Mouse (Mus musculus) cortical plate, adult 2 months (tissue): ENCODE measurements around the gene Natd1. TPM values are rescaled to one million over a fixed set of nuclear protein-coding genes. Genes with fewer than 3 reads are reported as not detected.

Experiments
- H3K27ac ChIP-seq: fragments of 200-500 bp; 2 replicates; pipeline ENCODE4 v1.5.1; 2012; ENCODE audit warnings: low read length, control low read depth, inconsistent platforms; ENCODE audit not compliant: insufficient read depth
- H3K4me1 ChIP-seq: fragments of 200-500 bp; 2 replicates; pipeline ENCODE4 v1.6.1; 2011; ENCODE audit warnings: low read length; ENCODE audit not compliant: control insufficient read depth, insufficient read depth
- H3K4me3 ChIP-seq: fragments of 200-500 bp; 2 replicates; pipeline ENCODE4 v1.5.1; 2011; ENCODE audit warnings: mild to moderate bottlenecking, low read length, control low read depth; ENCODE audit not compliant: insufficient read depth
- CTCF ChIP-seq: fragments of 200-500 bp; IDR thresholded peaks from 2 replicates; pipeline ENCODE4 v1.5.1; 2011; ENCODE audit warnings: mild to moderate bottlenecking, control low read depth, low read length; ENCODE audit not compliant: insufficient read depth; ENCODE audit errors: extremely low read depth
- POLR2A ChIP-seq: fragments of 200-500 bp; IDR thresholded peaks from 2 replicates; pipeline ENCODE4 v1.6.1; 2011; ENCODE audit warnings: mild to moderate bottlenecking, low read length, control low read depth; ENCODE audit not compliant: insufficient read depth; ENCODE audit errors: extremely low read depth
- polyA plus RNA-seq: library from polyadenylated mRNA; depleted of rRNA; stranded (reverse); fragments of >200 nt; gene quantifications from 2 replicates; pipeline ENCODE4 v1.2.3, GENCODE M21; 2012

Gene Natd1
- polyA plus RNA-seq, 1 experiment, result 12.4 TPM

DNA sequence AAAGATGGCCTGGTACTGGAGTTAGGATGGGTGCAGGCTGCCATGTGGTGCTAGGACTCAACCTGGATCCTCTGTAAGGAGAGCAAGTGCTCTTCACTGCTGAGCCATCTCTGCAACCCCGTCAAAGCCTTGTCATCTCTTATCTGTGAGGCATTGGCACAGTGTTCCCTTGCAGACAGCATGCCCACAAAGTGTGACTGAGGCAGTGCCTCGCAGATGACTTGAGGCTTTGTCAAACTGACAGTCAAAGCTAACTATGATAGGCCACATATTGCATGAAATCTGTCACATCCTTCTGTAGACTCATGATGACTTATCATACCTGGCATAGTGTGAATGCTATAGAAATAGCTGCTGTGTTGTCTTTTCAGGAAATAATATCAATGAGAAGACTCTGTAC lies 5.5 kb upstream of the Natd1 start:
- no peak for TF ChIP-seq POLR2A
- no peak for TF ChIP-seq CTCF
- Histone ChIP-seq H3K4me1 (no peaks in the 10 kb centered on the region), H3K27ac (no peak overlapping the region), H3K4me3 (no peak overlapping the region)

DNA sequence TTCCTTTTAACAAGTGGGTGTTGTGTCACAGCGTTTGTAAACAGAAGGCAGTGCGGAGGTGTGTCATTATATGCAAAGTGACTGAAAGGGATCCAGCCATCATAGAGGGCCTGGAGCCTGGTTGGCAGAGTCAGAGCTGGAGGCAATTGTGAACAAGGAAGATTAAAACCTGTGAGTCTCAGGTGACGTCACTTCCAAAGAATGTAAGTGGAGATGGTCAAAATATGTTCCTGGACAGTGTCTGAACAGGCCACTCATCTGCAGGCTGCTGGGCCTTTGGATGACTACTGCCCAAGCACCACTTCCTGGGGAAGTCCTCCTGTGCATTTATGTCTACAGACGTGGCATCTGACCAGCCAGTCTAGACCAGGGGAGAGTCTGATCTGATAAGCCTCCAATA lies 651 bp upstream of the Natd1 start:
- TF ChIP-seq POLR2A (no peak), CTCF (no peak)
- Histone ChIP-seq H3K4me1 (peaks cover 5% of the 10 kb centered on the region), H3K4me3 (no peak overlapping the region), H3K27ac (no peak overlapping the region)

DNA sequence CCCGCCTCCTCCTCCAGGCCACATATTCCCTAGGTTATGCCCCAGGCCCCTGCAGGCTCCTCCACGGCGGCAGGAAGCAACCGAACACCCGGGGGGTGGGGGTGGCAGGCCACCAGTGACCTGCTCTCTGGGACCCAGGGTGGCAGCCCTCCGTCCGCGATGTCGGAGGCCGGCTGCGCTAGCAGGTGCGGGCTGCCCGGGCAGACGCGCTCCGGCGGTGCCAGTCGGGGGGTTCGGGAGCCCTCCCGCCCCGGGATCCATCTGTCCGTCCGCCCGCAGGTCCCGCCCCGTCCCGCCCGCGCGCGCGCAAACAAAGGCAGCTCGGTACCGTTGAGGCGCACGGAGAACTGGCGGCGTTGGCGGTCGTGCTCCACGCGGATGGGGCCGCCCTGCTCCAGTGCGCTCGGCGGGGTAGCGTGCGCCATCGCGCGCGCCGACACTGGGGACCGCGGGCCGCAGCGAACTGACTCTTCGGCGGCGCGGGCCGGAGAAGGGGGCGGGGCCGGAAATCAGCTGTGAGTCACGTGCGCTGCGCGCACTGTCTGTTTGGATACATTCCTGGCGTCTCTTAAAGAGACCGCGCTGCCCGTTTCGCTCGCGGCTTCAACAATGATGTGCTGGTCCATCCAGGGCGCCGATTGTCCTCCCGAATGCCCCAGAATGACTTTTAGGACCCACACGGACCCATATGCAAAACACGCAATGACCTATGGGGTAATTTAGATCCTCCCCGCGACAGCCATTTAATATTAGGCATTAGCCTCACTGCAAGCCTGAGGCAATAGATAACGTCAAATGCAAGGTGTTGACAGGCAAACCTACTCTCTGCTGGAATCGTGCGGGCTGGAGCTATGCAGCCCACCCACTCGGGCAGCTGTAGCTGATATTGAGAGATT lies 1.0 kb downstream of the Natd1 start:
- peak overlapping the region; percentile 63 for H3K4me3 ChIP-seq
- H3K4me1 ChIP-seq, result peaks cover 5% of the 10 kb centered on the region
- TF ChIP-seq POLR2A (peak; percentile 82), CTCF (no peak)
- H3K27ac ChIP-seq, result peak overlapping the region; percentile 75

DNA sequence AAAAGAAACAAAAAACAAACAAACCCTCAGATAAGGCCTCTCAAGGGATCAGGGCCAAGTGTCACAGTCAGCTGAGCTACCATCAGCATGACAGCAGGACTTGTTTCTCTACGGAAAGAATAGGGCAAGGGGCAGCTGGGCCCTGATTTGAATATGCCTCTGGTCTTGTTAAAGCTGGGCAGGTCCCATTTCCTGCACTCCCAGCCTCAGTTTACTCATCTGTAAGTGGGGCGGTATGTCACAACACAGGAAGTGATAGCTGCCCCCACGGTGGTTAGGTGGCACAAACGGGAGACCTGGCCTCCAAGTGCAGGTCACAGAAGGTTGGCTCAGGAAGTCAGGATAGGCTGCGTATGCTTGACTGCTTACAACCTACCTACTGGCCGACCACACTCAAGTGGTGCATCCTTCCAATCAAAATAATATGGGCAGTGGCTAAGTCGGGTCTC lies 2.0 kb downstream of the Natd1 start:
- TF ChIP-seq CTCF (no peak), POLR2A (no peak)
- peak overlapping the region; percentile 63 for H3K4me3 ChIP-seq

DNA sequence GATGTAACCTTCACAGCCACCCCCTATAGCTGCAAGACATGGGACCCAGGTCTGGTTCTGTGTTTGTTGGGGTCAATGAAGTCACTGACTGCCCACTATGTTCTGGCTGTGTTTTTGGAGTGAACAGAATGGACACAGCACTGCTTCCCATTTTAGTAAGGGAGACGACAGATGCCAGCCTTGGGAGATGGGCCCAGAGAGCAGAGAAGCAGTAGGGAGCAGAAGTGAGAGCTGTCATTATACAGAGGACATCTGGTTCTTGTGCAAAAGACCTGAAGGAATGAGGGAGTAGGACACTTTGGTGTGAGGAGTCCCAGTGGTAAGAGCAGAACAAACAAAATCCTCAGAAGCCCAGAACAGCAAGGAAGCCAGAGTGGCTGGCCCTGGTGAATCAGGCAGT lies 4.9 kb downstream of the Natd1 start:
- Histone ChIP-seq H3K4me1 (peaks cover 5% of the 10 kb centered on the region), H3K27ac (no peak overlapping the region), H3K4me3 (no peak overlapping the region)
- TF ChIP-seq CTCF, result no peak

More for the DNA sequence above, 2.0 kb downstream of the Natd1 start:
- Histone ChIP-seq H3K27ac (no peak overlapping the region), H3K4me1 (peaks cover 5% of the 10 kb centered on the region)

DNA sequence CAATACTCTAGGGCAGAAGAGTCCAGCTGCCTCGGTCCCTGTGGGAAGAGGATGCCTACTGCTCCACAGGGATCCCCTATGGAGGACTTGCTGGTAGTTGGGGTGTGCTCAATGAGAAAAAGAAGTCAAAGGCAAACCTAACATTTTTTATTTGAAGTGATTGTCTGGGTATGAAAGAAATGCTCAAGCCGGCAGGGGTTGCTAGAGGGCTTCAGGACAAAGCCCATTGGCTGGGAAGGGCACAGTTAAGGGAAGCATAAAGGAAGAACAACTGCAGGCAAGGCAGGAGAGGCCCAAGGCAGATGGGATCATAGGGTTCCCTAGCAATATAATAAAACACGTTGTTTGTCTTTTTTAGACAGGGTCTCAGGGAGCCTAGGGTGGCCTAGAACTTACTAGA lies 6.5 kb downstream of the Natd1 start:
- no peak overlapping the region for H3K27ac ChIP-seq
- H3K4me1 ChIP-seq, result peaks cover 4% of the 10 kb centered on the region
- no peak for TF ChIP-seq POLR2A
- no peak for TF ChIP-seq CTCF
- no peak overlapping the region for H3K4me3 ChIP-seq

DNA sequence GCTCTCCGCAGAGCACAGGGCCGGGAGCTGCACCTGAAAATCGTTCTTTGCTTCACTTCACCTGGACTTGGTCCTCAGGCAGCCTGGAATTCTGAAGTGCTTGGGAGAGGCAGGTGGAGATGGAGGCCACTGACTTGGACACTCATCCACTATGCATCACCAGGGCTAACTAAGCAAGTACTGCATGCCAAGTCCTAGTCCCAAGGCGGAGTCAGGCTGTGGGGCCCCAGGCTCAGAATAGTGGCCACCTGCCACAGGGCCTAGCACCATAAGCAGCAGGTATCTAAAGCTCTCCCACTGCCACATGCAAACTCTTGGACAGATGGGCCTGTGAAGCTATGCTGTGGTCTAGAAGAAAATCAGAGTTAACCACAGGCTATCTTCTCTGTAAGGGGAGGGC lies 8.1 kb downstream of the Natd1 start:
- no peak for TF ChIP-seq CTCF
- TF ChIP-seq POLR2A, result no peak
- Histone ChIP-seq H3K27ac (no peak overlapping the region), H3K4me3 (no peak overlapping the region)

DNA sequence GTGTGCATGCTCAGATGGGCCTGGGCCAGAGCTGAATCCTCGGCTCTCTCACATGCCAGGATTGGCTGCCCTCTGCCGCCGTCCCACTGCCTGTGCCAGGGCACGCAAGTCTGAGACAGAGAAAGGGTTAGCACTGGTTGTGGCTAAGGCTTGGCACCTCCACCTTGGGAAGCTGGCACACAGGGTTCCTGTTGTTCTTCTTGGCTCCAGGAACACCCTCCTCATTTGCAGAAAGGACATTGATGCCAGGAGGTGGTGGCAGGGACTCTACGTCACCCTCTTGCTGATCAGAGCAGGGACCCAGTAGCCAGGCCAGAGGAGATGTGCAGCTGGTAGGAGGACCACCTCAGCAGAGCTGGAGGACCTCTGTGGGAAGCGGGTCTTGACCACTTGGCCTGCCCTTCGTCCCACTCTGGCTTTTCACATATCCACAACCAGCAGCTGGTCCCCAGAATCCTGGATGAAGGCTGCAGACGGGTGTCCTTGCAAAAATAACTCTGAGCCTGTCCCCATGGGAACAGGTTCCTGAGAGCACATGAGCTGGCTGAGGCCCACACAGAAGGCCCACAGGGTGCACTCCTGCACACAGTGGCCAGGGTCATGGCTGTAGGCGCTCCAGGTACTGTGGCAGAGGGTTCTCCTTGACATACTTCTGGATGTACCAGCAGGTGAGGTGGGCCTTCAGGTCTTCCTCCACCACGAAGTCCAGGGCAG lies 9.0 kb downstream of the Natd1 start:
- TF ChIP-seq POLR2A, result no peak

More for the DNA sequence above, 8.1 kb downstream of the Natd1 start:
- no peaks in the 10 kb centered on the region for H3K4me1 ChIP-seq

DNA sequence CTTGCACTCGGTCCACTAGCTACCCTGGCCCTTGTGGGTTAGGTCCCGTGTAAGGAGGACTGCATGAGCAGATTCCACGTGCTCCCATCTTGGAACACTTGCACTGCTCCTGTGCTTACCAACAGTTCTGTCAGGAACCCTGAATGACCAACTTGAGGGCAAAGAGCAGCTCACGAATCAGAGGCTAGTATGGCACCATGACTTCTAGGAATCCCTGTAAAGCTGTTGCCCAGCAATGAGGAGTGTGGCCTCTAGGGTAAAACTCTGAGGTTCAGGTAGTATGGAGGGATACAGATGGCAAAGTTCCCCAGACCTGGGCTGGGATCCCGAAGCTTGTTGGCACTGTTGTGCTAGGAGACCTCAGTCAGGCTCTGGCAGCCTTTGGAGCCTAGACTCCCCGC lies 10.9 kb downstream of the Natd1 start:
- TF ChIP-seq POLR2A (no peak), CTCF (no peak)

More for the DNA sequence above, 9.0 kb downstream of the Natd1 start:
- H3K27ac ChIP-seq, result no peak overlapping the region
- H3K4me3 ChIP-seq, result no peak overlapping the region
- H3K4me1 ChIP-seq, result no peaks in the 10 kb centered on the region

DNA sequence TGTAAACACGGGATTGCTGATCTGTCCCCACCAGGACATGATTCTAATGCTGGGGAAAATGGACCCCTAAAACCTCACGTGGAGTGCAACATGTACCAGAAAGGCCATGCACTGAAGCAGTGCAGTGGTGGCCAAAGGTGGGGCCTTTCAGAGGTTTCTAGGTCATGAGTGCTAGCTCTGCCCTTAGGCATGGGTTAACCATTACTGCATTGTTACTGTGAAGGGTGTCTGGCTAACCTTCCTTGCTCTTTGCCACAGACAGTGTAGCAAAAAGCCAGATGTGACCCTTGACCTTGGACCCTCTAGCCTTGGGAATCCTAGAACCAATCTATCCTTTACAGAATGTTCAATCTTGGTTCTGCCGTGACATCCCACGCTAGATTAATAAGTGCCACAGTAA lies 12.1 kb downstream of the Natd1 start:
- TF ChIP-seq CTCF (no peak), POLR2A (no peak)
- no peak overlapping the region for H3K27ac ChIP-seq
- H3K4me3 ChIP-seq, result no peak overlapping the region
- no peaks in the 10 kb centered on the region for H3K4me1 ChIP-seq

More for the DNA sequence above, 10.9 kb downstream of the Natd1 start:
- H3K4me3 ChIP-seq, result no peak overlapping the region
- no peak overlapping the region for H3K27ac ChIP-seq
- no peaks in the 10 kb centered on the region for H3K4me1 ChIP-seq
